Mouse (Mus musculus): ENCODE results near the gene Pik3cb. TPM values are rescaled to one million over a fixed set of nuclear protein-coding genes. Genes with fewer than 3 reads are reported as not detected.

Pik3cb gene
- total RNA-seq, 2 experiments from 2014 or later: 22.9 to 23.6 TPM

DNA sequence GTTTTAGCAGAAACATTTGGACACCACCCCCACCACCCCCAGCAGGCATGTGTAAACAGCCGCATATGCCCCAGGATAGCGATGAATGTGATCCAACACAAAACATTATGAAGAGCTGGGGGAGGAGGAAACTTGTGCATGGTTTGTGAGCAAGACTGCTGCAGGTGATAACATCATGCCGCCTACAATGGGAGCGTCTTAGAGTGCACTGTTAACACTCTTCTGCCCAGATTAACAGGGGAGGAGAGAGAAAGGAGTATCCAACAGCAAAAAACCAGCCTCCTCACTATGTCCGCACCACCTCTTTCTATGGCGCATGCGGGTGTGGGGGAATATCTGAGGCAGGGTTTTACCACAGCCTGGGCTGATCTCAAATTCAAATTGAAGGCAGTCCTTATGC is 45.2 kb downstream of the Pik3cb start:
- no peak for DNase-seq (ENCODE audit: low spot score in 2 of 2)

DNA sequence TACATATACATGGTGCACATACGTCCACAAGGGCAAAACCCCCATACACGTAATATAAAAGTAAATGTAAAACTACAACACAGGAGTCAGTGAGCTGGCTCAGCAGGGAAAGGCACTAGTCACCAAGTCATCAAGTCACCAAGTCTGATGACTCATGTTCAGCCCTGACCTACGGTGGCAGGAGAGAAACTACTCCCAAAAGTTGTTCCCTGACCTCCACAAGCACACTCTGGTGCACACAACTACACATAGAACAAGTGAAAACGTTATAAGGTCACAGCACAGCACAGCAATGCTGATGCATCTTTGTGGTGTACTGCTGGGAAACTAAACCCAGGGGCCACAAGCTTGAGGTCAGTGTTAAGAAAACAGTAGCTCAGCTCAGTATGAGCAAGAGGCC is 49.9 kb downstream of the Pik3cb start:
- no peak for DNase-seq (ENCODE audit: low spot score in 2 of 2)

DNA sequence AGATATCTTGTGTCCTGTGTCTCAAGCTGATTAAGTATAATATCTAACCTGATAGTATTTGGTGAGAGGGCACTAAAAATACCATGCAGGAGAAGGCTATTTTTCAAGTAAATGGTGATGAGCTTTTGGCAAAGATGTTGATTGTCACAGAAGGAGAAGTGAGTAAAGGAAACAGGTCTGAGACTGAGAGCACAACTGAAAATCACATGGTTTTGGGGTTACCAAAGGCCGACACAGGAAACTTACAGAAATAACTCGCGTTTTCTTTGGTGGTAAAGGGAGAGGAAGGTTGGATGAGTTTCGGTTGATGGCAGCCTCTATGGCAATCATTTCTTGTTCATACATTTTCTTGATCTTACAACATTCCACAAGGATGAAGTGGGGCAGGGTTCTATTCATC is 50.5 kb downstream of the Pik3cb start:
- no peak for DNase-seq (ENCODE audit: low spot score in 2 of 2)

DNA sequence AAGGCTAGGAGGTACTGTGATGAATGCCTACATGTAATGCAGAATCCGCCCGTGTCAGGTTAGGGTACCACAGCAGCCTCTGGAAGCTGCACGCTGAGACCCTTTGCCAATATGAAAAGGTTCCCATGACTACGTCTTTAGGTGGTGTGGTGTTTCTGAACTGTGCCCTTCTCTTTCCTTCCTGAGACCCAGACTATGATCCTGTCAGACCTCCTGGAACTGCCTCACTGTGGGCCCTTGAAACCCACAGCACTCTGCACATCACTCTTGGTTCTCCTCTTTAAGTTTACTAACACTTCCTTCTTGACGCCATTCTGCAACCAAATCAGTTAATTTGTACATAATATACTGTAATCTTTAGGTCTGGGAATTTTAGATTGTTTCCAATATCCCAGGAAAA is 58.7 kb downstream of the Pik3cb start:
- DNase-seq (ENCODE audit: low spot score in 2 of 2): no peak

DNA sequence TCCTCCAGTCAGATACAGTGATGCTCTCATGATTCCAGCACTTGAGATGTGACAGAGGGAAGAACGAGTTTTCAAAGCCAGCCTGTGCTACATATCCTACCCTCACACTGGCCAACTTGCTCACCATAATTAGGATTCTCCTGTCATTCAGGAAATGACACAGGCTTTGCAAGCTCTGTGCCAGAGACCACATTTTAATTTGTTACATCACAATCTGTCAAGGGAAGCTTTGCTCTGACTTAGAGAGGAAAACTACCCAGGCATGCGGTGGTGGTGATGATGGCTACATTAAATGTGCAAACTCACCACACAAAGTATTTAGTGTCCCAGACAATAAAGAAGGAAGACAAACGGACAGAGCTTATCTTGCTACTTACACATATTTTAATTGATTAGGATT is 59.1 kb downstream of the Pik3cb start:
- DNase-seq (ENCODE audit: low spot score in 2 of 2): no peak

DNA sequence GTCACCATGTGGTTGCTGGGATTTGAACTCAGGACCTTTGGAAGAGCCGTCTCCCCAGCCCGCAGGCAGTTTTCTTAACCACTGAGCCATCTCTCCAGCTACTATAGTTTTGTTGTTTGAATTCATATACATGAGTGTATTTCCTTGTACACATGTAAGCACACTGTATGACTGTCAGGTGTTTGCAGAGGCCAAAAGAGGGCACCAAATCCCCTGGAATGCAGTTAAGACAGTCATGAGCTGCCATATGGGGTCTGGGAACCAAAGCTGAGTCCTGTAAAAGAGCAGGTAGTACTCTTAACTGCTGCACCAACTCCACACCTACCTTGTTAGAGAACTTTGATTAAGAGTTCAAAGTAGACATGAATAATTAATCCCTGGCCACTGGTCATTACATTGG is 59.8 kb downstream of the Pik3cb start:
- DNase-seq (ENCODE audit: low spot score in 2 of 2): no peak

DNA sequence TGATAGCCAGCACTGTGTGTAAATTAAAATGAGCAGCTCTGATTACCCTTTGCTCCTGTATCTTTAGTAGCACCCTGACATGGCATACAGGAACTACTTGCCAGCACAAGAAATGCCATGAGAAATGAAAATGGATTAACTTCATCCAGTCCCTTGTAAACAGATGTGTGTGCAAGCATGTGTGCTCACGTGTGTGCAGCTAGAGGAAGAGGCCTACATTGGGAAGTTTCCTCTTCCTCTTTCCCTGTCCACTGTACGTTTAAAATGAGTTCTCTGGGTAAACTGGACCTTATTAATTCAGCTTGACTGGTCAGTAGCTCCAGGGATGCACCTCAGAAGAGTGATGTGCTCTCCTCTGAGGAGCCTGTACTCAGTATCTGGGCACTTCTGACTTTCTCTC is 66.0 kb downstream of the Pik3cb start:
- DNase-seq (ENCODE audit: low spot score in 2 of 2): no peak

DNA sequence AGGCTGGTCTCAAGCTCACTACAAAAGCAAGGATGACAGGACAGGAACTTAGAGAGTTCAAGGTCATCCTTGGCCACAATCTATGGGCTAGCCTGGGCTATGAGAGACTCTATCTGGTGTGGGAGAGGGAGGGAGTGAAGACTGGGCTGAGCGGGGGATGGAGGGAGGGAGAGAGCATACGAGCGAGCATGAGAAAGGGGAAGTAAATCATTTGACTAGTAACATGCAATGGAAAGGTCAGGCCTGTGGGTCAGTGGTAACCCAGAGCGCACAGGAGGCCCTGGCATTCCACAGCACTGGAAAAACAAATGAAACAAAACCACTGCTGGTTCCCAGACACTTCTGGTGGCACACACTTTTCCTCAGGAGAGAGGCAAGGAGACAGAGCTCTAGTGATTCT is 67.9 kb downstream of the Pik3cb start:
- DNase-seq (ENCODE audit: low spot score in 2 of 2): no peak

DNA sequence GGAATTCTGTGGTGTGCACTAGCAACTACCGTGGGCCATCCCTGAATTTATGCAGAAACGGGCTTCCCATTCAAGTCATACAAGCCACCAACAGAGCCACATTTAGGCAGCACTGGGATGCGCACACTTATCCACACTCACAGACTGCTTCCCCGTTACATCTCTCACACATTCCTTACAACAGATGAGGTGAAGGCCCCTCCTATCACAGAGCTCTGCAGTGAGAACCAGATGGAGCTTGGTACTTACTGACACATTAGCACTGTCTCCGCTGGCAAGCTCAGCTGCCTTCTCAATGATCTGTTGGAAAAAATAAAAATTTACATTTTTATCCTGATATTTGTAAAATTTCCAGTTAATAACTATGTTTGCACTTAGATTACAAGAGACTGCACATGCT is 75.1 kb downstream of the Pik3cb start:
- peak in 1 of 2 experiments; percentile 25 for DNase-seq (ENCODE audit: low spot score in 2 of 2)

DNA sequence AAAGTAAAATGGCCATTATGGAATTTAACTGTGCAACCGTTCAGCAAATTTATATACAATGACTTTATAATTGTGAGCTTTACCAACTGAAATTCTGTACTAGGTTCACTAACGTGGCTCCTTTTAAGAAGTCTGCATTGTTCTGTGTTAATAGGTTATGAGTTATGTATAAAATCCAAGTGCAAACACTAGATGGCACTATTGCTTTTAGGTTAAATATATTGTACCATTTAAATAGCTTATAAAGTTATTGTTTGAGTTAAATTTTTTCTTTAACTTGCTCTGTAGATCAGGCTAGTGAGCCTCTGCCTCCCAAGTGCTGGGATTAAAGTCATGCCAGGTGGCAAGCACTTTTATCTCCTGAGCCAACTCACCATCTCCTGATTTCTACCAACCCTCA is 76.2 kb downstream of the Pik3cb start:
- peak in 1 of 2 experiments; percentile 59 for DNase-seq (ENCODE audit: low spot score in 2 of 2)

DNA sequence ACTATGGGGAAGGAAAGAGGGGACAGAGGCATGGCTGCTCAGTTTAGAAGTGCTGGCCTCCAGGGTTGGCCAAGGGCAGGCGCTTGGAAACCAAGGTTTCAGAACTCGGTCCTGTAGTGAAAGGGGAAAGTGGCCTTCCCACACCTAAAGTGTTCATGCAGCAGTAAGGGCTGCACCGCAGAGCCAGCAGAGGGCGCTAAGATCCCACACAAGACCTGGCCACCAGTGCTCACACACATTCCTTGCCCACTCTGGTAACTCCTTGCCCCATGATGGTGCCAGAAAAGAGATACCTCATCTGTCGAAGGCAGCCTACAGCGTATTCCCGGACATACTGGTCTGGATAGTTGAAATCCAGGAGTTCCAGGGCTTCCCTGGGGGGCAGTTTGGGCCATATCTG is 77.9 kb downstream of the Pik3cb start:
- peak; percentile 75 to 76 for DNase-seq (ENCODE audit: low spot score in 2 of 2)

DNA sequence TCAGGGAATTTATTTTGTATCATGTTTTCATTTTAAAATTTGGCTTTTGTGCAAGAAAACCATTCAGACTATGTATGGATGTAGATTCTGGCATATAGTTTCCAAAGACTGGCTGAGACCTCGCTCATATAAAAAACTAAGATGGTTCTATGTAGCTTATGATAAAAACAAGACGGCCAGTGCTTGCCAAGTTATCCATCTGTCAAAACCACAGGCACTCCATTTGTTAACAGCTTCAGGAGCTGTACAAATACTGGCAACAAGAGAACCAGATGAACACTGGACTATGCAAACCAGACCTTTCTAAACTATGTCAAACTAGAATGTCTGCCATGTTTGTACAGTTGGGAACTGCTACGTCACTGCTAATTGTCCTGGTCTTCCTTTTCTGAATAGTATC is 82.7 kb downstream of the Pik3cb start:
- no peak for DNase-seq (ENCODE audit: low spot score in 2 of 2)

DNA sequence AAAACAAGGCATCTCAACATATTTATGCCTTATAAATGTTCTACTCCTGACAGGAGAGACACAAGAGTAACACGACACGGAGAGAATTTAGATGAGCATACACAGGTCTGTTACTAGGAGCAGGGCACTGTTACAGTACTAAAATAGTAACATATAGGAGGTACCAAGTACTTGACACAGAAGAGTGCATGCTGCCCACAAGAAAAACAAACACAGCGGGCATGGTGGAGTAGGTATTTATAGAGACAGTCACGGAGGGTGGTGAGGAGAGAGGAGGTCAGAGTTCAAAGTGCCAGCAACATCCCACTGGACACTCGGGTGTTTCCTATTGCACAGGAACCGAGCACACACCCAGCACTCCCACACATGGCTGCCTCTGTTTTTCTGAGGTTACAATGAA is 90.7 kb downstream of the Pik3cb start:
- DNase-seq (ENCODE audit: low spot score in 2 of 2): no peak

DNA sequence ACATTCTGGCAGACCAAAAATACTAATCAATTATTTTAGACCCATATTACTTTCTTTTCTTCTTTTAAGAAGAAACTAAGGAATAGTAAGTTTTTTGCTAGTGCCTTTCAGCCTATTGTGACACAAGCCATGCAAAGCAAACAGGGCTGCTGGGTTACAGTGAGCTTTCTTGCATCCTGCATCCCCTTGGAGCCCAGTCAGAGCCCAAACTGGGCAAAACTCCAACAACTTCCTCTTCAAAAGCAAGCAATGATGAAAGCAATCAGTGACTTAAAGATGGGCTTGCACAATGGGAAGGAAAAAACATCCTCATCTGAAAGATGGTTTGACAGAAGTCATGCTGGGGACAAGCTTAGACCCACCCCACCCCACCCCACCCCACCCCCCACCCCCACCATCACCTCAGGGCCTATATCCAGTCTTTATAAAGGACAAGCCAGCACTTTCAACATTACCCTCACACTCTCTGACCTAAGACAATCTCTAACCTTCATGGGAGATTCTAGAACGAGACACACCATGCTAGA is 91.6 kb downstream of the Pik3cb start:
- DNase-seq (ENCODE audit: low spot score in 2 of 2): no peak

DNA sequence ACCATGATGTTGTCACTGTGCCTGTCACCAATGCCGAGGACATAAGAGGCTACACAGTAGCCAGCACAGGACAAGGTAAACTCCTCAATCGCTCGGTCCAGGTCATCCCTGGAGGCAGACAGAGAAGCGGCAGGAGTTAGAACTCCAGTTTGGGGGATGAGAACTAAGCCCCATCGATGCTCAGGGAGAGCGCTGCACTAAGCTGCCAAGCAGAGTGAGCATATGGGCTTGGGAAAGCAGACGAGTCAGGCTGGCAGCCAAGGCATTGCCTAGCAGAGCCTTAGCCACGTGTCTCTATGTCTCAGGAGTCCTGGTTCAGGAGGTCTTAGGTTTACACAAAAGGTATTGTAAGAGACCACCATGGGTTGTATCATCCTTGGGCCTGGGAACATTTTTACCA is 95.7 kb downstream of the Pik3cb start:
- DNase-seq (ENCODE audit: low spot score in 2 of 2): peak in 1 of 2 experiments; percentile 54

DNA sequence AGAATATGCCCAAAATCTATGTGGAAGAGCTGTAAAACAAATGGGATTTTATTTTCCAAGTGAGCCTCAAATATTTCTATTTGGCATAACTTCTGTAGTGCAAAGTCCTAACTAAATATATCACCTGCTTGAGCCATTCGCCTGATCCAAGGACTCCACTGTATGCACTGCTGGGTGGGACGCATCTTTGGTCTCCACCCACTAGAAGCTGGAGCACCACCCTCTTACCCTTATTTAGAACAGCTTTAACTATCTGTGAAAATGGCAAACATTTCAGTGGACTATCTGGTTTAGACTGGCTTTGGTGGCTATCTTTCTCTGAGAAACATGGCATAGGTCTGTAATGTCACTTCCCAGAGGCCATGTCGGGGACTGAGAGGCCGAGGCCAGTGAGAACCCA is 97.8 kb downstream of the Pik3cb start:
- DNase-seq (ENCODE audit: low spot score in 2 of 2): no peak

DNA sequence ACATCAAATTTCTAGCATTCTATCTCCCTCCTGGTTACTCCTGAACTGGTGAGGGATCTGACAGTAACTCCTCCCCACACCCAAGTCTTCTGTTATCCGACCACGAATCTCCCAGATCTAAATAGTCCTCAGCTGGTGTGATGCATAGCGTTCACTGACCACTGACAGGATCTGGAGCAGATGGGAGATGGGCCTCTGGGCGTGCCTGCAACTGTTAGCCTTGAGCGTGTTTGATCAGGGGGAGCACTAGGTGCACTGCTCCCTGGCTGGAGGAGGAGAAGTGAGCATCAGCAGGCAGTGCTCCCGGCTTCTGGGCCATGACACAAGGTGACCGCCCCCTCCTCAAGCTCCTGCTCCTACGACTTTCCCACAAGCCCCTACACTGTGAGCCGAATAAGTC is 98.4 kb downstream of the Pik3cb start:
- no peak for DNase-seq (ENCODE audit: low spot score in 2 of 2)

DNA sequence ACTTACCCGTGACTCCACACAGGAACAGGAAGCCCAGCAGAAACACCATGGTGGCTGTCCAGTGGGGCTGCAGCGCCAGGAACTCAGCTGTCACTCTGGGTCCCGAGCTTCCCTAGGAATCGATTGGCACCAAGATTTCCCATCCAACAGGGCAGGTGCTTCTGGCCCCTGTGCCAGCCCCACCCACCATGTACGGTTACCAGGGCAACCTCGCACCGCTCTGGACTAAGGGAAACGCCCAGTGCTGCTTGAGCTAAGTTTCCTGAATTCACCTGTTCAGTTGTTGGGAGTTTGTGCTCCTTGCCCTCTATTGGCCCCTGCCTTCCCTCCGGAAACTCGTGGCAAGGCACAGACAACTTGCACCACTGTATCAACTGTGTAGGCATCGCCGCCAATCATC is 104.8 kb downstream of the Pik3cb start, which contains the start of gene Gm1123:
Gm1123 (minus strand) TSS at position 141 of the 400 bp plus-strand sequence.
- DNase-seq (ENCODE audit: low spot score in 2 of 2): no peak

DNA sequence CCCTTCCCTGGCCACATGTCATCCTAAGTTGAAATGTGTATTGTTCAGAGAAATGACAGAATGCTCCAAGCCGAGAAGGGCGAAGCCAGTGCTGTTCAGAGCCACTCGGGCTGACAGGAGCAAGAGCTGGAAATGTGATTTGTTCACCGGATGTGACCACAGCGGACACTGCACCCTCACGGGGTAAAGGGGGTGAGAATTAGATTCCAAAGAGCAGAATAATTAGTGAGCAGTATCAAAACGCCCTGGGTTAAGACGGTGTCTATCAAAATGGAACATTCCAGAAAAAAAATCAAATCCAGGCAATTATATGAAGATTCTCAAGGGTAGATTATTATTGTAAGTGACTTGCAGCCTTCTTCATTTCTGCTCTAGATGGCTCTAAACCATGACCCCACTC is 106.3 kb downstream of the Pik3cb start:
- DNase-seq (ENCODE audit: low spot score in 2 of 2): no peak

DNA sequence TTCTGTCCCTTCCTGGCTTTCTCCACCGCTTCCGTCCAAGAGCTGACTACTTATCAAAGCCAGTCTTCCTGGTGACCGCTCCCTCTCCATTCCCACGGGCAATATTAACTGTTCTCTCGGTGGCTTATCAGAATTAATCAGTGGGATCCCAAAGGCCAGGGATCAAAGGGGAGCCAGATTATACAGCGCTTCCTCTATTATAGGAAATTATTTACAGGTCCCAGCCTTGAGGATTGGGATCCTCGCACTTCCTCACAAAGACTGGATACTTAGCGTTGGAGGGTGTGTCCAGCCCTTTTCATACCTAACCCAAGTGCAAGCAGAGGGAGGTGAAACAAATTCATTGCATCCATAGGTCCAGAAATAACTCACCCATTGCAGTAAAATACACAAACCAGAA is 108.4 kb downstream of the Pik3cb start:
- DNase-seq (ENCODE audit: low spot score in 2 of 2): no peak

DNA sequence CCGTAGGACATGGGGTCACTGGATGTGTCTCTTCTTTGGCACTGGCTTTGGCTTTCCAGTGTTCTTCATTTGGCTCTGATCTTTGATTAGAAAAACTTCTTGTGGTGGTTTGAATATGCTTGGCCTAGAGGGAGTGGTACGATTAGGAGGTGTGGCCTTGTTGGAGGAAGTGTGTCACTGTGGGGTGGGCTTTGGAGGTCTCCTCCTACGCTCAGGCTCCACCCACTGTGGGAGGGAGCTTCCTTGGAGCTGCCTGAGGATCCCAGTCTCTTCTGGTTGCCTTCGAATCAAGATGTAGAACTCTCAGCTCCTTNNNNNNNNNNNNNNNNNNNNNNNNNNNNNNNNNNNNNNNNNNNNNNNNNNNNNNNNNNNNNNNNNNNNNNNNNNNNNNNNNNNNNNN is 118.7 kb downstream of the Pik3cb start:
- DNase-seq (ENCODE audit: low spot score in 2 of 2): no peak

DNA sequence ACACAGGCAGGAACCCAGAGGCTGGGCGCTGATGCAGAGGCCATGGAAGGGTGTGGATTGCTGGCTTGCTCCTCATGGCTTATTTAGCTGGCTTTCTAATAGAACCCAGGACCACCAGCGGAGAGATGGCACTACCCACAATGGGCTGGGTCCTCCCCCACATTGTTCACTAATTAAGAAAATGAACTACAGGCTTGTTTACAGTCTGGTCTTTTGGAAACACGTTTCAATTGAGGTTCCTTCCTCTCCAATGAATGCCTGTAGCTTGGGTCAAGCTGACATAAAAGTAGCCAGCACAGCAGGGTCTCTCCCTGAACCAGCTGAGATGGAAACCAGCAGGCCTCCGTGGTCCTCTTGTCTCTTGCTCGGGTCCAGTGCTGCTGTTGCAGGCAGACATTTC is 119.3 kb downstream of the Pik3cb start:
- DNase-seq (ENCODE audit: low spot score in 2 of 2): no peak

DNA sequence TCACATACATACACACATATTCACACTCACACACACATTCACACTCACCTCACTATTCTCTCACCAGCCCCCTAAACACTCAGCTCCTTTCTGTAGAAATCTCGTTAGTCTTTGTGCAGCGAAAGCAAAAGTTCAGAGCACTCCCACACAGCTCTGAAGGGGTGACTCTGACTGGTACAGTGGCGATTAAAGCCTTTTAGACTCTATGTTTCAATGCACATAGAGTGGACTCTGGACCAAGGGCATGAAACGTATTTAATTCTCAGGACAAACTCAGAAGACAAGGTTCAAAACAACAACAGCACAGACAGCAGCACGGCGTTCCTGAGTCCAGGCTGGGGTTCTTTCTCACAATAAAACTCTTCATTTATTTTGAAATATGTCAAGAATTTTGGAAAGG is 122.7 kb downstream of the Pik3cb start:
- DNase-seq (ENCODE audit: low spot score in 2 of 2): no peak

DNA sequence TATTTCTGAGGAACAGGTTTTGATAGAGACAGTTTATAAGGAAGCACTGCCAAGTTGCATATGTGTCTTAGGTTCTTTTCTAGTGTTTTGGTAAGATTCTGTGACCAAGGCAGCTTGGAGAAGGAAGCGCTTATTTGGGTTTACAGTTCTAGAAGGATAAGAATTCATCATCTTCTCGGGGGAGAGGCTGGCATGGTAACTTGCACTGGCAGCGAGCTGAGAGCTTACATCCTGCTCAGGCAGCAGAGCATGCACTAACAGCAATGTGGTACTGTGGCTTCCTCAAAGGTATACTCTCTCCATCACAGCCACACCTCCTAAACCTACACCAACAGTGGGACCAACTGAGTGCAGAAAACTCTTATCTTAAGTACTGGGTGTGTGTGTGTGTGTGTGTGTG is 123.7 kb downstream of the Pik3cb start:
- no peak for DNase-seq (ENCODE audit: low spot score in 2 of 2)

Measured in layer of hippocampus, postnatal 14 days (tissue).